Mouse (Mus musculus) ES-E14 (cell line): ENCODE measurements at regions not wholly inside any gene's neighbourhood (a gene's known extent, or its start where the extent isn't known, plus 50 kb on each side); places are given as distances from the start of the nearest gene placed in this dataset.

ENCODE experiments used
- DNase-seq: peaks from one replicate; pipeline ENCODE4 v3.0.0-alpha.2; 2013; ENCODE audit warnings: low read depth, low spot score
- H3K27ac ChIP-seq: 2 replicates; pipeline ENCODE4 v1.5.1; 2012; ENCODE audit warnings: low read depth, mild to moderate bottlenecking, low read length, moderate library complexity, mixed read lengths; ENCODE audit not compliant: poor library complexity, insufficient read depth, severe bottlenecking
- H3K36me3 ChIP-seq: 2 replicates; pipeline ENCODE4 v1.6.1; 2012; ENCODE audit warnings: mild to moderate bottlenecking, low read length, moderate library complexity, mixed read lengths; ENCODE audit not compliant: control insufficient read depth, poor library complexity, insufficient read depth, severe bottlenecking
- H3K4me1 ChIP-seq, 2 experiments: fragments of 150-350 bp in 1 of 2; sonication (generic) in 1 of 2; 2 replicates each; pipeline ENCODE4 v1.6.1; 2012; ENCODE audit warnings: low read length in 2 of 2, mild to moderate bottlenecking in 1 of 2, mixed read lengths in 1 of 2; ENCODE audit not compliant: control insufficient read depth in 2 of 2, insufficient read depth in 2 of 2, poor library complexity in 1 of 2
- H3K4me3 ChIP-seq, 2 experiments: fragments of 150-350 bp in 1 of 2; sonication (generic) in 1 of 2; 2 replicates each; pipeline ENCODE4 v1.5.1; 2012; ENCODE audit warnings: low read length in 2 of 2, low read depth in 1 of 2, mild to moderate bottlenecking in 1 of 2, mixed read lengths in 1 of 2; ENCODE audit not compliant: insufficient read depth in 1 of 2, poor library complexity in 1 of 2, severe bottlenecking in 1 of 2
- H3K9ac ChIP-seq: 2 replicates; pipeline ENCODE4 v1.6.1; 2012; ENCODE audit warnings: low read depth, mild to moderate bottlenecking, low read length, mixed read lengths; ENCODE audit not compliant: poor library complexity, insufficient read depth, severe bottlenecking
- H3K9me3 ChIP-seq: fragments of 150-350 bp; sonication (generic); 2 replicates; pipeline ENCODE4 v1.6.1; 2012; ENCODE audit warnings: low read depth, mild to moderate bottlenecking, low read length; ENCODE audit not compliant: control insufficient read depth, insufficient read depth
- CHD2 ChIP-seq: IDR thresholded peaks from 2 replicates; pipeline ENCODE4 v1.6.1; 2014; ENCODE audit warnings: mild to moderate bottlenecking, low read depth, low read length, inconsistent platforms
- HCFC1 ChIP-seq: IDR thresholded peaks from 2 replicates; pipeline ENCODE4 v1.6.1; 2012; ENCODE audit warnings: low read length, inconsistent platforms, borderline replicate concordance; ENCODE audit not compliant: insufficient read depth
- MAFK ChIP-seq: IDR thresholded peaks from 2 replicates; pipeline ENCODE4 v1.6.1; 2014; ENCODE audit warnings: mild to moderate bottlenecking, low read depth, low read length, inconsistent platforms; ENCODE audit not compliant: insufficient read depth
- ZC3H11A ChIP-seq: IDR thresholded peaks from 2 replicates; pipeline ENCODE4 v1.6.1; 2012; ENCODE audit warnings: low read depth, mild to moderate bottlenecking, inconsistent platforms, low read length, borderline replicate concordance
- ZNF384 ChIP-seq: IDR thresholded peaks from 2 replicates; pipeline ENCODE4 v1.6.1; 2012; ENCODE audit warnings: low read depth, low read length, inconsistent platforms
- in situ Hi-C, 2 experiments: fragments of 600-800 bp; cut with MboI; formaldehyde crosslinking; loops; one replicate each; pipeline ENCODE4 v1.15.1; 2025; ENCODE audit warnings: low sequenced_read_pairs in 2 of 2, inconsistent platforms in 1 of 2; ENCODE audit not compliant: unreplicated experiment in 2 of 2

- DNase-seq: no peak
- Histone ChIP-seq H3K9ac (no peak overlapping the region), H3K36me3 (no peaks in the 10 kb centered on the region), H3K27ac (no peak overlapping the region), H3K4me3 (no peak overlapping the region), H3K4me1 (no peaks in the 10 kb centered on the region), H3K9me3 (no peaks in the 10 kb centered on the region)
- in situ Hi-C loops: no loop called here
- TF ChIP-seq HCFC1: no peak
- no peak for TF ChIP-seq ZC3H11A
- no peak for TF ChIP-seq CHD2
- no peak for TF ChIP-seq ZNF384
- no peak for TF ChIP-seq MAFK
These were observed 62.6 kb upstream of the Mrps9 start for GRCm38 (mm10) chr1:42788413-42788812.
